Mouse (Mus musculus) monocyte, adult 5-6 weeks (primary cell): Measurements from ENCODE around the gene Arid4b. TPM values are rescaled to one million over a fixed set of nuclear protein-coding genes. Genes with fewer than 3 reads are reported as not detected.

Experiments used
- ATAC-seq: fragments of 153-309, 156-312 bp; replicated peaks from 2 replicates; pipeline ENCODE4 v1.8.0; 2017; ENCODE audit warnings: mild to moderate bottlenecking; ENCODE audit not compliant: low TSS enrichment, insufficient number of reproducible peaks, severe bottlenecking, poor library complexity, low FRiP score
- total RNA-seq: library from RNA; stranded (forward); fragments of 200-1000, 200-491, 200-594 nt; gene quantifications from 3 replicates; pipeline ENCODE4 v1.2.3, GENCODE M21; 2017

Gene Arid4b
- total RNA-seq, 1 experiment from 2014 or later: 88.5 TPM

DNA sequence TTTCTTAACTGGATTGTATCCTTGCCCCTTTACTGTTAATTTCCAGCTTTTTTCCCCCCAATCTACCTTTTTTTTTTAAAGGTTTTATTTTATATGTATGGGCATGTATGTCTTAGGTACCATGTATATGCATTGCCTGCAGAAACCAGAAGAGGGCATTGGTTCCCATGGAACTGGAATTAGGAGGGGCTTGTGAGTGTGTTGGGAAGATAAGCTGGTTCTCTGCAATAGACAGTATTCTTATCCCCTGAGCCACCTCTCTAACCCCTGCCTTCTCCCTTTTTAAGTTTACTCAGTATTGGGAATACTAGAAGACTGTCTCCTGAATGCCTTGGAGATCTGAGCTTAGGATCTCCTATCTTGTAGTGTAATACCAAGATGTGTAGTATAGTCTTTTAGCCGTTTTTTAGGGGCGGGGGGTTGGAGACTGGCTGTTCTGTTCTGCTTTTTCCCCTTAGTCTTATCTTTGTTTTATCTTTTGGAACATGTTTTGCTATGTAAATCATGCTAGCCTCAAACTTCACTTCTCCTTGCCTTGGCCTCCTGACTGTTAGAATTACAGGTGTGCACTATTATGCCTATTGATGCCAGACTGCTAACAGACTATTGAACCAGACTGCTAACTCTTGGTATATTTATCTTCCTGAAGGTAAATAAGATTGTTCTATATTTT, 79.4 kb downstream of the Arid4b start:
- no peak for ATAC-seq

DNA sequence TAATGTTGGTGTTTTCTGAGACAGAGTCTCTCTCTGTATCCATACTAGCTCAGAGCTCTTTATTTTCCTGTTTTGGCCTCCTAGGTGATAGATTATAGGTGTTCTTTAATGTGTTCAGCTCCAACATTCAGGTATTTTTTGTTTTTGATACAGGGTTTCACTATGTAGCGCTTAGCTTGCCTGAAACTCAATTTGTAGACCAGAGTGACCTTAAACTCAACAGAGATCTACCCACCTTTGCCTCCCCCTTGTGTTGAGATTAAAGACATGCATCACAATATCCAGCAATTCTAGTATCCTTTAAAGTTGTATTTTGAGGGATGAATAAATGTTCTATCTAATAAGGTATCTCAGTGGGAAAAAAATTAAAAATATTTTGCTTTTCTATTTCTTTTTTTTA, 115.0 kb downstream of the Arid4b start:
- ATAC-seq: no peak

DNA sequence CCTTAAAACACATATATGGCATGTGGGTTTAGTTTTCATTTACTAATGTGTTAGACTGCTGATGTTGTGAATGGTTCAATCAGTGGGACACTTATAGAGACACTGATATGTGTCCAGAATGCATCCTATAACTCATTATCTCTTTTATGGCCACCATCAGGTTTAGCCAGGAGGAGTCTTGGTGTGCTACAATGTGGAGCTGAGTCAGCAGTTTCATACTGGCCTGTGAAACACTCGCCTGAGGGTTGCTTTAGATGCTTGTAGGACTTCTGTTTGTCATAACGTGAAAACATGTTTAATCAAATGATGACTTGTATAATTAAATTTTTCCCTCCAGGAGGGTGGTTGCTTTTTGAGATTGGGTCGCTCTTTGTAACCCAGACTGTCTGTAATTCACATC, 116.6 kb downstream of the Arid4b start:
- ATAC-seq: no peak

DNA sequence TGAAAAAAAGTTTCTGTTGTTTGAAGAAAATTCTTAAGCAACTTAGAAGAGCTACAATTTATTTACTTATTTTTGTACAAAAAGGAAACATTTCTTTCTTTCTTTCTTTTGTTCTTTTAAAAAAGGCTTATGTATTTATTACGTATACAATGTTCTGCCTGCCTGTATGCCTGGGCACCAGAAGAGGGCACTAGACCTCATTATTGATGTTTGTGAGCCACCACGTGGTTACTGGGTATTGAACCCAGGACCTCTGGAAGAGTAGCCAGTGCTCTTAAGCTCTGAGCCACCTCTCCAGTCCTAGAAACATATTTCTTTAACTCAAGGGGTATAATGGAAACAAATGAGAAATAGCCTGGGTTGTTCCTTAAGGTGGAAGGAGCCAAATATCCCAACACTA, 182.9 kb downstream of the Arid4b start:
- ATAC-seq: no peak

Other genes with a start within 250 kb of the Arid4b start
- 40.7 to 54.4 TPM (median 49.8 TPM) in 3 replicates for gene B3galnt2, start 108.8 kb upstream of the Arid4b start, total RNA-seq
- gene Tbce, start 23.6 kb upstream of the Arid4b start, total RNA-seq: 57.6 to 103 TPM (median 91.7 TPM) in 3 replicates
- gene Ggps1, start 256 bp downstream of the Arid4b start, total RNA-seq: 50.1 to 57.9 TPM (median 51.8 TPM) in 3 replicates